Mouse (Mus musculus) bone marrow macrophage, adult 2 months (primary cell): ENCODE data around the gene Smtnl2.

Experiments
- CTCF ChIP-seq: IDR thresholded peaks from 2 replicates; pipeline ENCODE4 v1.5.1; 2012; ENCODE audit warnings: low read depth, mild to moderate bottlenecking, low read length, moderate library complexity
- POLR2A ChIP-seq: IDR thresholded peaks from 2 replicates; pipeline ENCODE4 v1.6.1; 2012; ENCODE audit warnings: mild to moderate bottlenecking, low read depth, low read length, borderline replicate concordance

DNA sequence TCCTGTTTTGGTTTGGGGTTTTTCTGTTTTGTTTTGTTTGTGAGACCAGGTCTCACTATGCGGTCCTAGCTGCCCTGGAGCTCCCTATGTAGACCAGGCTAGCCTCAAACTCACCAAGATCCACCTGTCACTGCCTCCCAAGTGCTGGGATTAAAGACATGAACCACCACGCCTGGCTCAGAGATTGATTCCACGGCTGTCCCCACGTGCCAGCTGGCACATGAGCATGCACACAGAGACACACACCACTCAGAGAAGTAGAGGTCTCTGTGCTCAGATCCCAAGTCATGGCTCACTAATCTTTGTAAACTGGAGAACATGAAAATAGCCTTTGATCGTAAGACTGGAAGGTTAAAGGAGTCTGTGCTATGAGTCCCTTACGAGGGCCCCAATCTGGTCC is 7.5 kb upstream of the Smtnl2 start:
- TF ChIP-seq CTCF (no peak), POLR2A (no peak)
